Mouse (Mus musculus) hindbrain, postnatal 0 days (tissue): ENCODE data around the gene Sgpp1. TPM values are rescaled to one million over a fixed set of nuclear protein-coding genes. Genes with fewer than 3 reads are reported as not detected.

Experiments used
- ATAC-seq: fragments of 200-750 bp; cut with Nextera tagmentation; 2 replicates; pipeline ENCODE4 v1.8.0; 2017; ENCODE audit warnings: mild to moderate bottlenecking, moderate TSS enrichment, moderate library complexity
- DNase-seq: peaks from one replicate; pipeline ENCODE4 v3.0.0-alpha.2; 2015; ENCODE audit warnings: low spot score
- H3K27ac ChIP-seq: fragments of 300-500 bp; sonication (generic); 2 replicates; pipeline ENCODE4 v1.5.1; 2014; ENCODE audit warnings: mild to moderate bottlenecking
- H3K27me3 ChIP-seq: fragments of 300-500 bp; sonication (generic); 2 replicates; pipeline ENCODE4 v1.6.1; 2014; ENCODE audit warnings: low read length, mixed read lengths; ENCODE audit not compliant: insufficient read depth
- H3K36me3 ChIP-seq: fragments of 300-500 bp; sonication (generic); 2 replicates; pipeline ENCODE4 v1.6.1; 2014; ENCODE audit warnings: low read length, mixed read lengths; ENCODE audit not compliant: insufficient read depth
- H3K4me1 ChIP-seq: fragments of 300-500 bp; sonication (generic); 2 replicates; pipeline ENCODE4 v1.6.1; 2014; ENCODE audit warnings: antibody characterized with exemption, low read length, mixed read lengths; ENCODE audit not compliant: insufficient read depth
- H3K4me2 ChIP-seq: fragments of 300-500 bp; sonication (generic); 2 replicates; pipeline ENCODE4 v1.6.1; 2014; ENCODE audit warnings: low read depth, mild to moderate bottlenecking, low read length, moderate library complexity, mixed read lengths
- H3K4me3 ChIP-seq: fragments of 300-500 bp; sonication (generic); 2 replicates; pipeline ENCODE4 v1.5.1; 2014; ENCODE audit warnings: low read length
- H3K9ac ChIP-seq: fragments of 300-500 bp; sonication (generic); replicated peaks from 2 replicates; pipeline ENCODE4 v1.6.1; 2014; ENCODE audit warnings: mild to moderate bottlenecking, low read length, moderate library complexity, mixed read lengths
- H3K9me3 ChIP-seq: fragments of 300-500 bp; sonication (generic); 2 replicates; pipeline ENCODE4 v1.6.1; 2016; ENCODE audit warnings: low read length, mixed read lengths
- CTCF ChIP-seq: IDR thresholded peaks from 2 replicates; pipeline ENCODE4 v1.5.1; 2016; ENCODE audit warnings: antibody characterized with exemption, control low read depth, low read depth
- WGBS: fragments of 180-500 bp; shearing (Covaris S2); extraction: QIAGEN DNeasy Blood & Tissue Kit; methylation state at CpG from one replicate; pipeline ENCODE4 v1.1.7; 2014; 5-methylcytosine and 5-hydroxymethylcytosine counted together
- polyA plus RNA-seq: library from polyadenylated mRNA; unstranded; fragments of >200 nt; fragmentation: Nextera tagmentation; extraction: Ambion mirVana; gene quantifications from 2 replicates; pipeline ENCODE4 v1.2.1, GENCODE M21; 2015
- total RNA-seq: library from RNA; depleted of rRNA; stranded (reverse); fragments of >200 nt; gene quantifications from 2 replicates; pipeline ENCODE4 v1.2.3, GENCODE M21; 2014

Sgpp1 gene
- total and polyA plus RNA-seq, 2 experiments from 2014 or later: 15.7 to 38.5 TPM

GRCm38 (mm10) chr12:75734167-75734566 lies 1.4 kb downstream of the Sgpp1 start:
- ATAC-seq: no peak
- Histone ChIP-seq H3K27ac (no peak overlapping the region), H3K36me3 (no peaks in the 10 kb centered on the region), H3K4me3 (peak overlapping the region; percentile 89), H3K27me3 (no peaks in the 10 kb centered on the region), H3K4me1 (peaks cover 8% of the 10 kb centered on the region; the same call in 1 of the 2 replicates), H3K4me2 (peak overlapping the region; percentile 99), H3K9ac (peak overlapping the region; percentile 89; the same call in 1 of the 2 replicates), H3K9me3 (no peaks in the 10 kb centered on the region)
- no peak for TF ChIP-seq CTCF
- 18% methylated on average over 10 of the region's 10 CpGs for WGBS
- DNase-seq: peak; percentile 24

GRCm38 (mm10) chr12:75733331-75734070 lies 2.0 kb downstream of the Sgpp1 start:
- Histone ChIP-seq H3K27me3 (no peaks in the 10 kb centered on the region), H3K27ac (no peak overlapping the region), H3K4me1 (peaks cover 8% of the 10 kb centered on the region; the same call in 1 of the 2 replicates), H3K9ac (peak overlapping the region; percentile 24; the same call in 1 of the 2 replicates), H3K4me3 (peak overlapping the region; percentile 89), H3K9me3 (no peaks in the 10 kb centered on the region), H3K4me2 (peak overlapping the region; percentile 99), H3K36me3 (no peaks in the 10 kb centered on the region)
- DNase-seq: no peak
- TF ChIP-seq CTCF: no peak
- no peak for ATAC-seq
- 39% methylated on average over 7 of the region's 7 CpGs for WGBS

- Histone ChIP-seq H3K4me1 (peaks cover 8% of the 10 kb centered on the region; the same call in 1 of the 2 replicates), H3K9me3 (no peaks in the 10 kb centered on the region), H3K4me2 (peak overlapping the region; percentile 36; the same call in 1 of the 2 replicates), H3K27ac (no peak overlapping the region), H3K9ac (no peak overlapping the region), H3K27me3 (no peaks in the 10 kb centered on the region), H3K4me3 (no peak overlapping the region), H3K36me3 (no peaks in the 10 kb centered on the region)
- no peak for DNase-seq
- no peak for ATAC-seq
- 56% methylated on average over 6 of the region's 6 CpGs for WGBS
- 0 out of 2 replicates have a peak, but pooled peaks have one; percentile 20 for TF ChIP-seq CTCF
Observed at GRCm38 (mm10) chr12:75731927-75732443, 3.5 kb downstream of the Sgpp1 start.

GRCm38 (mm10) chr12:75731508-75731907 lies 4.0 kb downstream of the Sgpp1 start:
- H3K9me3 ChIP-seq: no peaks in the 10 kb centered on the region
- no peak overlapping the region for H3K4me2 ChIP-seq
- no peaks in the 10 kb centered on the region for H3K27me3 ChIP-seq
- H3K27ac ChIP-seq: no peak overlapping the region
- peaks cover 8% of the 10 kb centered on the region; the same call in 1 of the 2 replicates for H3K4me1 ChIP-seq
- ATAC-seq: no peak
- no peak for TF ChIP-seq CTCF
- no peak overlapping the region for H3K4me3 ChIP-seq
- DNase-seq: no peak
- no peak overlapping the region for H3K9ac ChIP-seq
- WGBS: 92% methylated on average over 3 of the region's 3 CpGs
- H3K36me3 ChIP-seq: no peaks in the 10 kb centered on the region

GRCm38 (mm10) chr12:75730458-75730857 lies 5.1 kb downstream of the Sgpp1 start:
- Histone ChIP-seq H3K27ac (no peak overlapping the region), H3K4me3 (no peak overlapping the region), H3K4me2 (no peak overlapping the region), H3K27me3 (no peaks in the 10 kb centered on the region), H3K4me1 (peaks cover 8% of the 10 kb centered on the region; the same call in 1 of the 2 replicates), H3K9me3 (no peaks in the 10 kb centered on the region), H3K36me3 (no peaks in the 10 kb centered on the region), H3K9ac (no peak overlapping the region)
- DNase-seq (no peak), ATAC-seq (no peak)
- TF ChIP-seq CTCF: no peak
- WGBS: 81% methylated on average over 4 of the region's 4 CpGs

- Histone ChIP-seq H3K9me3 (no peaks in the 10 kb centered on the region), H3K4me1 (peaks cover 8% of the 10 kb centered on the region; the same call in 1 of the 2 replicates), H3K4me2 (no peak overlapping the region), H3K27ac (no peak overlapping the region), H3K9ac (no peak overlapping the region), H3K4me3 (no peak overlapping the region), H3K36me3 (no peaks in the 10 kb centered on the region), H3K27me3 (no peaks in the 10 kb centered on the region)
- ATAC-seq: no peak
- 55% methylated on average over 1 of the region's 1 CpGs for WGBS
- TF ChIP-seq CTCF: no peak
- DNase-seq: no peak
Observed at GRCm38 (mm10) chr12:75729876-75730275, 5.7 kb downstream of the Sgpp1 start.
